Mouse (Mus musculus) ES-E14 (cell line): ENCODE measurements around the gene Asic3.
"Not testable (repeated sequence)": the region's sequence is repeated elsewhere in the genome, so short reads cannot be mapped to it uniquely, and the experiment has no call there.

Source experiments
- CHD2 ChIP-seq: IDR thresholded peaks from 2 replicates; pipeline ENCODE4 v1.6.1; 2014; ENCODE audit warnings: mild to moderate bottlenecking, low read depth, low read length, inconsistent platforms
- ZNF384 ChIP-seq: IDR thresholded peaks from 2 replicates; pipeline ENCODE4 v1.6.1; 2012; ENCODE audit warnings: low read depth, low read length, inconsistent platforms

DNA sequence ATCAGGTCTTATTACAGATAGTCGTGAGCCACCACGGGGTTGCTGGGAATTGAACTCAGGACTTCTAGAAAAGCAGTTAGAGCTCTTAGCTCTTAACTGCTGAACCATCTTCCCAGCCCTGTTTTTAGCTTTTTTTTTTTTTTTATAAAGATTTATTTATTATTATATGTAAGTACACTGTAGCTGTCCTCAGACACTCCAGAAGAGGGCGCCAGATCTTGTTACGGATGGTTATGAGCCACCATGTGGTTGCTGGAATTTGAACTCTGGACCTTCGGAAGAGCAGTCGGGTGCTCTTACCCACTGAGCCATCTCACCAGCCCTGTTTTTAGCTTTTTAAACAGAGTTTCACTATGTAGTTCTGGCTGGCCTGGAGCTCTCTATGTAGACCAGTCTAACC, 16.9 kb upstream of the Asic3 start:
- not testable (repeated sequence) for TF ChIP-seq CHD2, ZNF384
